Mouse (Mus musculus) CH12.LX (cell line): ENCODE results near the gene Tbl3. TPM values are rescaled to one million over a fixed set of nuclear protein-coding genes. Genes with fewer than 3 reads are reported as not detected.

ENCODE experiments used
- DNase-seq: peaks from one replicate; pipeline ENCODE4 v3.0.0-alpha.2; 2013; ENCODE audit errors: extremely low read depth
- H3K27ac ChIP-seq: 2 replicates; pipeline ENCODE4 v1.5.1; 2012; ENCODE audit warnings: low read depth, mild to moderate bottlenecking, control low read depth, moderate library complexity; ENCODE audit not compliant: insufficient read depth
- H3K27me3 ChIP-seq: replicated peaks from 2 replicates; pipeline ENCODE3; 2012; ENCODE audit warnings: inconsistent platforms
- H3K36me3 ChIP-seq, 2 experiments: replicated peaks in 1 of 2; 2 replicates each; pipeline versions ENCODE3 to v1.6.1; 2012; ENCODE audit warnings: inconsistent platforms in 1 of 2, low read length in 1 of 2, mild to moderate bottlenecking in 1 of 2, mixed read lengths in 1 of 2, moderate library complexity in 1 of 2; ENCODE audit not compliant: control insufficient read depth in 1 of 2, insufficient read depth in 1 of 2
- H3K4me1 ChIP-seq, 2 experiments: 2 replicates each; pipeline ENCODE4 v1.6.1; 2012; ENCODE audit warnings: inconsistent platforms in 1 of 2, moderate library complexity in 1 of 2; ENCODE audit not compliant: insufficient read depth in 2 of 2, control insufficient read depth in 1 of 2
- H3K4me2 ChIP-seq: 2 replicates; pipeline ENCODE4 v1.6.1; 2012; ENCODE audit warnings: low read depth, mild to moderate bottlenecking, control low read depth; ENCODE audit not compliant: poor library complexity, insufficient read depth, severe bottlenecking
- H3K4me3 ChIP-seq, 3 experiments: fragments of 150-350 bp in 1 of 3; sonication (generic) in 1 of 3; replicated peaks in 1 of 3; 2 replicates each; pipeline versions ENCODE3 to v1.5.1; 2011 to 2012; ENCODE audit warnings: low read depth in 2 of 3, low read length in 2 of 3, mild to moderate bottlenecking in 2 of 3, moderate library complexity in 2 of 3, control low read depth in 1 of 3, improper control_type of control experiment in 1 of 3, inconsistent platforms in 1 of 3, mixed read lengths in 1 of 3; ENCODE audit not compliant: poor library complexity in 1 of 3
- H3K79me2 ChIP-seq: replicated peaks from 2 replicates; pipeline ENCODE4 v1.6.1; 2012; ENCODE audit warnings: mild to moderate bottlenecking, moderate library complexity; ENCODE audit not compliant: control insufficient read depth, poor library complexity, insufficient read depth, severe bottlenecking; ENCODE audit errors: extremely low read depth
- H3K9ac ChIP-seq: 2 replicates; pipeline ENCODE4 v1.6.1; 2012; ENCODE audit warnings: low read depth, mild to moderate bottlenecking, control low read depth, moderate library complexity; ENCODE audit not compliant: insufficient read depth
- H3K9me3 ChIP-seq: replicated peaks from 2 replicates; pipeline ENCODE3; 2012; ENCODE audit warnings: low read length, inconsistent platforms, mixed read lengths
- CHD1 ChIP-seq: IDR thresholded peaks from 2 replicates; pipeline ENCODE4 v1.6.1; 2012; ENCODE audit warnings: low read depth, low read length, improper control_type of control experiment, inconsistent platforms
- CHD2 ChIP-seq: IDR thresholded peaks from 2 replicates; pipeline ENCODE4 v1.6.1; 2011; ENCODE audit warnings: low read length, improper control_type of control experiment
- CTCF ChIP-seq, 2 experiments: IDR thresholded peaks in 1 of 2; conservative IDR thresholded peaks in 1 of 2; 2 replicates each; pipeline ENCODE4 v1.5.1; 2011 to 2012; ENCODE audit warnings: low read depth in 2 of 2, low read length in 2 of 2, improper control_type of control experiment in 1 of 2, inconsistent platforms in 1 of 2, mild to moderate bottlenecking in 1 of 2, moderate library complexity in 1 of 2
- ELF1 ChIP-seq: IDR thresholded peaks from 2 replicates; pipeline ENCODE4 v1.6.1; 2014; ENCODE audit warnings: low read depth, mild to moderate bottlenecking, inconsistent platforms, low read length, improper control_type of control experiment
- JUND ChIP-seq: conservative IDR thresholded peaks from 2 replicates; pipeline ENCODE4 v1.6.1; 2011; ENCODE audit warnings: low read depth, low read length, improper control_type of control experiment
- MAX ChIP-seq: IDR thresholded peaks from 2 replicates; pipeline ENCODE4 v1.6.1; 2011; ENCODE audit warnings: low read length, improper control_type of control experiment
- MEF2A ChIP-seq: IDR thresholded peaks from 2 replicates; pipeline ENCODE4 v1.6.1; 2014; ENCODE audit warnings: low read depth, mild to moderate bottlenecking, inconsistent platforms, low read length, improper control_type of control experiment, borderline replicate concordance
- MXI1 ChIP-seq: IDR thresholded peaks from 2 replicates; pipeline ENCODE4 v1.6.1; 2011; ENCODE audit warnings: mild to moderate bottlenecking, low read depth, low read length, improper control_type of control experiment
- MYC ChIP-seq: IDR thresholded peaks from 2 replicates; pipeline ENCODE4 v1.6.1; 2011; ENCODE audit warnings: low read depth, mild to moderate bottlenecking, improper control_type of control experiment, low read length
- RAD21 ChIP-seq: IDR thresholded peaks from 2 replicates; pipeline ENCODE4 v1.6.1; 2011; ENCODE audit warnings: low read depth, mild to moderate bottlenecking, low read length, improper control_type of control experiment, moderate library complexity
- SIN3A ChIP-seq: IDR thresholded peaks from 2 replicates; pipeline ENCODE4 v1.6.1; 2012; ENCODE audit warnings: low read length, improper control_type of control experiment, inconsistent platforms
- SMC3 ChIP-seq: IDR thresholded peaks from 2 replicates; pipeline ENCODE4 v1.6.1; 2011; ENCODE audit warnings: low read depth, low read length, improper control_type of control experiment
- TBP ChIP-seq: conservative IDR thresholded peaks from 2 replicates; pipeline ENCODE4 v1.6.1; 2011; ENCODE audit warnings: low read depth, low read length, improper control_type of control experiment
- TCF12 ChIP-seq: IDR thresholded peaks from 2 replicates; pipeline ENCODE4 v1.6.1; 2014; ENCODE audit warnings: low read depth, mild to moderate bottlenecking, inconsistent platforms, low read length, improper control_type of control experiment
- UBTF ChIP-seq: IDR thresholded peaks from 2 replicates; pipeline ENCODE4 v1.6.1; 2012; ENCODE audit warnings: low read depth, mild to moderate bottlenecking, inconsistent platforms, low read length, improper control_type of control experiment, moderate library complexity
- dilution Hi-C: fragments of 300-500 bp; cut with MboI; formaldehyde crosslinking; loops from 2 replicates; pipeline ENCODE4 v1.14.3; 2020; ENCODE audit warnings: low sequenced_read_pairs; ENCODE audit not compliant: extremely low pct_unique_long_range_greater_than_20kb, extremely low pct_ligation_motif_present
- in situ Hi-C: fragments of 300-500 bp; cut with MboI; formaldehyde crosslinking; loops from 3 replicates; pipeline ENCODE4 v1.14.3; 2019; ENCODE audit warnings: low sequenced_read_pairs, low pct_ligation_motif_present, low pct_unique_long_range_greater_than_20kb, mixed read lengths
- polyA plus RNA-seq: library from polyadenylated mRNA; unstranded; fragments of >175 nt; gene quantifications from 2 replicates; pipeline ENCODE4 v1.2.1, GENCODE M21; 2012; ENCODE audit warnings: low read depth; ENCODE audit not compliant: insufficient read length
- total RNA-seq, 2 experiments: library from RNA; depleted of rRNA; stranded (reverse); fragments of 300-350 nt in 1 of 2; fragments of >200 nt in 1 of 2; gene quantifications; 2 replicates each; pipeline ENCODE4 v1.2.3; 2012 to 2014

The Tbl3 gene
- total and polyA plus RNA-seq, 3 experiments, result 98.0 to 105 (median 104) TPM

GRCm38 (mm10) chr17:24708646-24709045 is 1.2 kb upstream of the Tbl3 start:
- peak overlapping the region; percentile 68 for H3K4me2 ChIP-seq
- in situ Hi-C loops (no loop called here), dilution Hi-C loops (no loop called here)
- H3K36me3 ChIP-seq, result peaks cover 19 to 24% of the 10 kb centered on the region in 2 experiments
- peaks cover 7 to 16% of the 10 kb centered on the region in 2 experiments; a peak in 3 of 4 replicates for H3K4me1 ChIP-seq
- peak; percentile 66 for DNase-seq
- no peaks in the 10 kb centered on the region for H3K27me3 ChIP-seq
- peaks cover 14% of the 10 kb centered on the region for H3K79me2 ChIP-seq
- 0 out of 2 replicates have a peak overlapping the region, but pooled peaks have one; percentile 86 for H3K9ac ChIP-seq
- H3K9me3 ChIP-seq, result no peaks in the 10 kb centered on the region
- H3K27ac ChIP-seq, result no peak overlapping the region
- TF ChIP-seq CTCF (conservative IDR thresholded peaks at IDR 0.05 in 1 of 2, IDR thresholded peaks at IDR 0.05 in 1 of 2; ENCODE audit: low read depth in 2 of 2, low read length in 2 of 2), result peak; percentile 49 to 72; a peak in 3 of 4 replicates
- TF ChIP-seq MXI1, result peak; percentile 79
- TF ChIP-seq MEF2A, result no peak
- peak; percentile 38; the same call in 1 of the 2 replicates for TF ChIP-seq ELF1
- TF ChIP-seq TBP, result 0 out of 2 replicates have a peak, but pooled peaks have one; percentile 16
- TF ChIP-seq MYC, result peak; percentile 97
- peak; percentile 50 for TF ChIP-seq RAD21
- TF ChIP-seq JUND, result no peak
- peak; percentile 54; the same call in 1 of the 2 replicates for TF ChIP-seq SIN3A
- peak; percentile 37 for TF ChIP-seq SMC3
- no peak for TF ChIP-seq CHD1
- peak; percentile 26; the same call in 1 of the 2 replicates for TF ChIP-seq TCF12
- no peak for TF ChIP-seq CHD2
- TF ChIP-seq MAX, result peak; percentile 62; the same call in 1 of the 2 replicates
- H3K4me3 ChIP-seq, result no peak overlapping the region

GRCm38 (mm10) chr17:24707801-24708425 is 453 bp upstream of the Tbl3 start:
- dilution Hi-C loops (no loop called here), in situ Hi-C loops (no loop called here)
- Histone ChIP-seq H3K27ac (peak overlapping the region; percentile 52), H3K36me3 (peaks cover 21 to 27% of the 10 kb centered on the region in 2 experiments), H3K27me3 (no peaks in the 10 kb centered on the region), H3K9me3 (no peaks in the 10 kb centered on the region), H3K4me3 (peak overlapping the region; percentile 83 to 96 (median 94)), H3K4me1 (peaks cover 7 to 19% of the 10 kb centered on the region in 2 experiments; a peak in 3 of 4 replicates), H3K79me2 (peaks cover 14% of the 10 kb centered on the region), H3K4me2 (peak overlapping the region; percentile 68), H3K9ac (peak overlapping the region; percentile 86)
- DNase-seq, result no peak
- TF ChIP-seq MXI1 (peak; percentile 85), CHD2 (0 out of 2 replicates have a peak, but pooled peaks have one; percentile 34), MYC (0 out of 2 replicates have a peak, but pooled peaks have one; percentile 34), UBTF (no peak)
